Mouse (Mus musculus) liver, embryonic 13.5 days (tissue): Measurements from ENCODE around the gene Chkb. TPM values are rescaled to one million over a fixed set of nuclear protein-coding genes. Genes with fewer than 3 reads are reported as not detected.
"Not testable (repeated sequence)": the region's sequence is repeated elsewhere in the genome, so short reads cannot be mapped to it uniquely, and the experiment has no call there.

Source experiments
- ATAC-seq: fragments of 200-750 bp; cut with Nextera tagmentation; 2 replicates; pipeline ENCODE4 v1.8.0; 2017; ENCODE audit warnings: low read depth, mild to moderate bottlenecking, moderate number of reproducible peaks, moderate library complexity
- DNase-seq: peaks from one replicate; pipeline ENCODE4 v3.0.0; 2022
- H3K27ac ChIP-seq: fragments of 300-500 bp; sonication (generic); 2 replicates; pipeline ENCODE4 v1.5.1; 2015; ENCODE audit warnings: moderate library complexity, mild to moderate bottlenecking, inconsistent platforms
- H3K27me3 ChIP-seq: fragments of 300-500 bp; sonication (generic); 2 replicates; pipeline ENCODE4 v1.6.1; 2015; ENCODE audit warnings: mild to moderate bottlenecking, inconsistent platforms
- H3K36me3 ChIP-seq: fragments of 300-500 bp; sonication (generic); 2 replicates; pipeline ENCODE4 v1.6.1; 2015; ENCODE audit warnings: mild to moderate bottlenecking, inconsistent platforms
- H3K4me1 ChIP-seq: fragments of 300-500 bp; sonication (generic); replicated peaks from 2 replicates; pipeline ENCODE4 v1.6.1; 2015; ENCODE audit warnings: inconsistent platforms
- H3K4me2 ChIP-seq: fragments of 300-500 bp; sonication (generic); 2 replicates; pipeline ENCODE4 v1.6.1; 2015; ENCODE audit warnings: inconsistent platforms, mild to moderate bottlenecking, moderate library complexity
- H3K4me3 ChIP-seq: fragments of 300-500 bp; sonication (generic); replicated peaks from 2 replicates; pipeline ENCODE4 v1.5.1; 2015; ENCODE audit warnings: mild to moderate bottlenecking, inconsistent platforms
- H3K9ac ChIP-seq: fragments of 300-500 bp; sonication (generic); 2 replicates; pipeline ENCODE4 v1.6.1; 2015; ENCODE audit warnings: mild to moderate bottlenecking, inconsistent platforms
- H3K9me3 ChIP-seq: fragments of 300-500 bp; sonication (generic); replicated peaks from 2 replicates; pipeline ENCODE4 v1.6.1; 2016; ENCODE audit warnings: inconsistent platforms
- WGBS: fragments of 180-500 bp; shearing (Covaris S2); methylation state at CpG from one replicate; pipeline ENCODE4 v1.1.7; 2015; ENCODE audit not compliant: insufficient replicate concordance; 5-methylcytosine and 5-hydroxymethylcytosine counted together
- polyA plus RNA-seq: library from polyadenylated mRNA; unstranded; fragments of >200 nt; fragmentation: Nextera tagmentation; extraction: Ambion mirVana; gene quantifications from 2 replicates; pipeline ENCODE4 v1.2.1, GENCODE M21; 2015

Gene Chkb
- polyA plus RNA-seq, 1 experiment from 2014 or later = 27.3 TPM

DNA sequence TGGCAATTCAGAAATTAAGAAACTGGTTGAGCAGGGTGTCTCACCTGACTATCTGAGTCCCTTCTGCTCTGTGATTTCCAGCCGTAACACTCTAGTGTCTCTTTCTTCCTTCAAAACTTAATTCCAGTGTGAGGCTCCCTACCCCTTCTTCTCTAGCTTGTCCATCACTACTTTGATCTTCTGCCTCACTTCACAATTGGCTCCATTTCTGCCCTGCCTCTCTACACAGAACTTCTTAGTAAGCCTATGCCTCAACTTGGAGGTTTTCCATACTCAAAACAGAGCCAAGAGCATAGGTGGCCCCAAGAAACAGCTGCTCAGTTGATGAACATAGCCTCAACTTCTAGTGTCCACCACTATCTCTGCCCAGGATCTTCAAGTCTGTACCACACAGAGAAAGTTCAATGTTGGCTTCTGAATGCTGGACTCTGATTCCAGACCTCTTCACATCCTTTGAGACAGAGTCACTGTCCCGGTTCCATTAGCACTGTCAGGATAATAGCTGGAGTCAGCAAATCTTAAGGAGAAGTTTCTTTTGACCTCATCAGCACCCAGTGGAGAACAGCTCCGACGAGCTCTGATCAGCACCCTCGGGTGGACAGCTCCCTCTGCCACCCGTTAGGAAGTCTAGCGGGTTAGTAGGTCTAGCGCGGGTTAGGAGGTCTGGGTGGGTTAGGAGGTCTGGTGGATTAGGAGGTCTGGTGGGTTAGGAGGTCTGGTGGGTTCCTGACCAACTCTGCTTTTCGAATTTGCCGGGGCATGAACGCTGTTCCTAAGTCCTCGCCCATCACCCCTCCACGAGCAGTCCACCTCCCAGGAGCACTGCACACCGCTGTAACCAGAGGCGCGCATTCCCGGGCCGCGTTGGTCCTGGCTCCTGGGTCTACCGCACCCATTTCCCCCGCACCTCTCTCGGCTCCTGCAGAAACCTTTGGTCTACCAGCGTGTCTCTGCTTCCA is 23.5 kb upstream of the Chkb start:
- peak overlapping the region; percentile 46; the same call in 1 of the 2 replicates for H3K4me3 ChIP-seq
- peak; percentile 41; the same call in 1 of the 2 replicates for ATAC-seq
- DNase-seq = peak; percentile 48
- WGBS = 4% methylated on average over 24 of the region's 24 CpGs
- H3K4me1 ChIP-seq = peaks cover 11% of the 10 kb centered on the region
- no peak overlapping the region for H3K27ac ChIP-seq
- H3K27me3 ChIP-seq = peaks cover 63% of the 10 kb centered on the region
- no peak overlapping the region for H3K9ac ChIP-seq
- no peaks in the 10 kb centered on the region for H3K36me3 ChIP-seq
- no peaks in the 10 kb centered on the region for H3K9me3 ChIP-seq
- peak overlapping the region; percentile 58 for H3K4me2 ChIP-seq

DNA sequence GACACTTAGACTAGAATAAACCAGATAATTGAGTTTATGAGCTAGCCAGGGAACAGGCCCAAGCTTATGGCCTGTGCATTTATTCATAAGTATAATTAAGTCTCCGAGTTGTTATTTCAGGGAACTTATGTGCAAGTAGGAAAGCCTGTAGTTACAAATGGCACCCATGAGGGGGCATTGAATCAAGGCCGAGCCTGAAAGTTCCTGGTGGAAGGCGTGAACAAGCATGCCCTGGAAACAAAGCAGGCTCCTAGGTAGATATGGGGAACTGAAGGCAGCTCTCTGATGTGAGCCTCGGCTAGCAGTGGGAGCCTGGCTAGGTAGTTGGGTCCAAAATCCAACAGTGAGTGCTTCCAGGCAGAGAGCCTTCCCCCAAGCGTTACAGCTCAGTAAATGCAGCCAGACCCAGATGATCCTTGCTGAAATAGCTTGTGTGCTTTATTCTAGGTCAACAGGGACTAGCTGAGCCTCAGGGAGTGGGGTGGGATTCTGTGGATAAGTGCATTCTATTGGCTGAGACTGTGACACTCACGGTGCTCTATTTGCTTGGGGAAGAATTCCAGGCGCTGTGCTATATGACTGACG is 12.9 kb upstream of the Chkb start:
- Histone ChIP-seq H3K4me1 (no peaks in the 10 kb centered on the region), H3K27me3 (no peaks in the 10 kb centered on the region), H3K4me3 (no peak overlapping the region), H3K27ac (no peak overlapping the region), H3K9me3 (no peaks in the 10 kb centered on the region), H3K4me2 (no peak overlapping the region), H3K36me3 (no peaks in the 10 kb centered on the region), H3K9ac (no peak overlapping the region)
- 34% methylated on average over 8 of the region's 8 CpGs for WGBS
- no peak for DNase-seq
- no peak for ATAC-seq

DNA sequence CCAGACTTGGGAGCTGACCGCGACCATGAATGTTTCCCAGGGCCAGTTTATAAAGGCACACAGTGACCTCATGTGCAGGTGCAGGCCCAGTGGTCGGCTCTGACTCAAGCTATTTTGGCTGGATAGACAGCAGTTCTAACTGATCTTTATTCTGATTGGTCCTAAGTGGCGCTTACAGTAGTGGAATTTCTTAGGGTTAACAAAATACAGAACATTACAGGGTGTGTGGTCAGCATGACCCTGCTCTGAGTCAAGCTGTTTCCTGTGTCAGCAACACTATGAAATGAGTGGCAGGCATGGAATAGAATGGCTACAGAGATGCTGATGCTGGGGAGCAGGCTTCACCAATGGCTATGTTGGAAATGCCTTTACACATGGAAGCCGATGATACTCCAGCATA is 6.2 kb upstream of the Chkb start:
- Histone ChIP-seq H3K4me3 (no peak overlapping the region), H3K27me3 (no peaks in the 10 kb centered on the region), H3K4me1 (peaks cover 19% of the 10 kb centered on the region), H3K27ac (no peak overlapping the region), H3K9me3 (no peaks in the 10 kb centered on the region), H3K36me3 (no peaks in the 10 kb centered on the region), H3K9ac (no peak overlapping the region), H3K4me2 (no peak overlapping the region)
- no peak for DNase-seq
- no peak for ATAC-seq
- WGBS = 74% methylated on average over 5 of the region's 5 CpGs

DNA sequence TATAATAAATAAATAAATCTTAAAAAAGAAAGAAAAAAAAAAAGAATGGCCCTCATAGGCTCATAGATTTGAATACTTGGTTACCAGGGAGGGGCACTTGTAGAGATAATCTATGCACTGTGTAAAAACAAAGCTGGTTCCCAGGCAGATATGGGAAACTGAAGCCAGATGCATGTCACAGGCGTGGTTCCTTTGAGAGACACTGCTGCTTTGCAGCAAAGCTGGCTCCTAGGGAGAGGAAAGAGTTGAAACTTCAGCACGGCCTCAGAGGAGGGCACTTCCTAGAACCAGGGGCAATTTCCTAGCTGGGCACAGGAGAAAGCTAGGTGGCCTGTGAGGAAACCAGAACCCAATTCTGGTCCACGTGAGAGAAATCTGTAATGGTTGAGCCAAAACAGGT is 4.4 kb upstream of the Chkb start:
- 51% methylated on average over 3 of the region's 3 CpGs for WGBS
- no peak for ATAC-seq
- H3K9ac ChIP-seq = no peak overlapping the region
- H3K4me1 ChIP-seq = peaks cover 29% of the 10 kb centered on the region
- no peak overlapping the region for H3K27ac ChIP-seq
- no peak for DNase-seq
- no peaks in the 10 kb centered on the region for H3K36me3 ChIP-seq
- H3K4me3 ChIP-seq = no peak overlapping the region
- no peaks in the 10 kb centered on the region for H3K9me3 ChIP-seq
- no peak overlapping the region for H3K4me2 ChIP-seq
- no peaks in the 10 kb centered on the region for H3K27me3 ChIP-seq

DNA sequence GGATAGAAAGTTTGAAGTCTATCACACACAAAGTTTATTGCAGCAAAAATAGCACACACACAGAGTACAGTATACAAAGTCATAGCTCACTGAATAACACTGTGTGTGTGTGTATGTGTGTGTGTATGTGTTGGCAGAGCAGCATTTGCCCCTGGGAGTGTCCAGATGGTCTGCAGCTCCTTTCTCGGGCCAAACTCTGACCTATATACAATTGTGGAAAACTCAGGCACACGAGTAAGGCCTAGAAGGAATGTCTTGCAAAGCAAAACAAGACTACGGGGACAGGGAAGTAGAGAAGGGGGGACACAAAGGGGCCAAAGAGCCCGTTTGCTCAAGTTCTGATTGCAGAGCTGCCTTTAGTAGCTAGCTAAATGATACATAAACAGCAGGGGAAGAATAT is 3.2 kb upstream of the Chkb start:
- Histone ChIP-seq H3K36me3 (peaks cover 3% of the 10 kb centered on the region), H3K4me3 (no peak overlapping the region), H3K4me1 (peaks cover 40% of the 10 kb centered on the region), H3K4me2 (no peak overlapping the region), H3K9me3 (no peaks in the 10 kb centered on the region), H3K27me3 (no peaks in the 10 kb centered on the region), H3K27ac (no peak overlapping the region), H3K9ac (no peak overlapping the region)
- ATAC-seq = no peak
- no peak for DNase-seq
- WGBS = 63% methylated on average over 4 of the region's 4 CpGs

DNA sequence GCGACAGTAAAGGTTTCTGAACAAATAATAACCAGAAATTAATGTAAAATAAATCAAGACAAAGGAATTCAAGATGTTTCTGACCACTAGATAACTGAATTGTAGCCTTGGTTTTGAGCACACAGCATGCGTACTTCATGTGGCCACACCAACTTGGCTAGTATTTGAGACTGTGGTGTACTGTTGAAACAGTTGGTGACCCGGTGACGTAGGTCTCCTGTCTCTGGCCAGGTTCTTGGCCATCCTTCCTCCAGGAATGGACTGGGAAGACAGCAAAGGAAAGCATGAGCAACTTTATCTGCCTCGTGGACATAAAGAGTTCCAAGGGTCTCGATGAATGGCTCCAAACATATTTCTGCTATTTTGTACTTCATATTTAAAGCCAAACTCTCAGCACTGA is 2.1 kb upstream of the Chkb start:
- 84% methylated on average over 6 of the region's 6 CpGs for WGBS
- Histone ChIP-seq H3K27me3 (no peaks in the 10 kb centered on the region), H3K36me3 (peaks cover 14% of the 10 kb centered on the region), H3K9me3 (no peaks in the 10 kb centered on the region), H3K9ac (no peak overlapping the region), H3K4me3 (no peak overlapping the region), H3K4me1 (peaks cover 47% of the 10 kb centered on the region), H3K27ac (no peak overlapping the region), H3K4me2 (no peak overlapping the region)
- DNase-seq (no peak), ATAC-seq (no peak)

DNA sequence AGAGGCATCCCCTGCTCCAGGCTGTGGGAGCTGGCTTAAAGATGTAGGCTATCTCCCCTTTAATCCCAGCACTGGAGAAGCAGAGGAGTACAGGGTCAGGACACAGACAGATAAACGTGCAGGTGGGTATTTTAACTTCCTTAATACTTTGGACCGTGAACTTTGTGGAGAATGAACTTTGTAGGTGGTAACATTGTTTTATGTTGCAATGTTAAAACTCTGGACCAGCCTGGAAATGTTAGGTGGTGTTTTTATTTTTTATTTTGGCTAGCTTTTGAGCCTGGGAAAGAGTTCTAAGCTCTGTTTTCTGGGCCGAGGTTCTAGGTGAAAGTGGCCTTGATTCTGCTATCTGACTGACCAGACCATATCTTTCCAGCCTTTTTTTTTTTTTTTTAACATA is 1.6 kb upstream of the Chkb start:
- DNase-seq = no peak
- Histone ChIP-seq H3K4me2 (peak overlapping the region; percentile 94), H3K9ac (peak overlapping the region; percentile 53), H3K27me3 (no peaks in the 10 kb centered on the region), H3K36me3 (peaks cover 20% of the 10 kb centered on the region), H3K27ac (no peak overlapping the region), H3K4me3 (peak overlapping the region; percentile 83; the same call in 1 of the 2 replicates), H3K4me1 (peaks cover 50% of the 10 kb centered on the region), H3K9me3 (no peaks in the 10 kb centered on the region)
- no peak for ATAC-seq
- 59% methylated on average over 3 of the region's 3 CpGs for WGBS

DNA sequence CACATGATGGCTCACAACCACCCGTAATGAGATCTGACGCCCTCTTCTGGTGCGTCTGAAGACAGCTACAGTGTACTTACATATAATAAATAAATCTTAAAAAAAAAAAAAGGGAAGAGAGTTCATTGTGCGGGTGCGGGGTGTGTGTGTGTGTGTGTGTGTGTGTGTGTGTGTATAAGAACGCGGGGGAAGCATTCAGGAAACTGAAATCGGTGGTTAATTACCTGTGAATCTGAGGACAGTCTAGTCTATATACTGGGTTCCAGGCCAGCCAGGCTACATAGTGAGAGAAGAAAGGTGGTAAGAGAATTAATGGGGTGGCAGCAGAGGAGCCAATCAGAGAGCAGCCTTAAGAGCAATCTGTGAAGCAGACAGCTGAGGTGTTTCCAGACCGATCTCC is 1.1 kb upstream of the Chkb start:
- H3K27me3 ChIP-seq, ATAC-seq, H3K9ac ChIP-seq, DNase-seq, H3K27ac ChIP-seq, H3K9me3 ChIP-seq: not testable (repeated sequence)
- Histone ChIP-seq H3K4me2 (peak overlapping the region; percentile 94), H3K36me3 (peaks cover 25% of the 10 kb centered on the region), H3K4me3 (peak overlapping the region; percentile 83), H3K4me1 (peaks cover 55% of the 10 kb centered on the region)
- whole genome bisulfite sequencing = 58% methylated on average over 9 of the region's 9 CpGs

DNA sequence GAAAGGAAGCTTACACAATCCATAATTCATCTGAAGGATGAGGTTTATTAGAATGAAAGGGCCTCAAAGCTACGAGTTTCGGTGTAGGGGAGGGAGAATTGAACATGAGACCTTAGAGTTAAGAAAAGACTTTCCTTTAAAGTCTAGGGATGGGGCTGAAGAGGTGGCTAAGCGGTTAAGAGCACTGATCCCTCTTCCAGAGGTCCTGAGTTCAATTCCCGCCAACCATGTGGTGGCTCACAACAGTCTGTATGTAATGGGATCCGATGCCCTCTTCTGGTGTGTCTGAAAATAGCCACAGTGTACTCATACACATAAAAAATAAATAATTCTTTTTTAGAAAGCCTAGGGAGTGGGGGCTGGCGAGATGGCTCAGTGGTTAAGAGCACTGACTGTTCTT is 633 bp upstream of the Chkb start:
- Histone ChIP-seq H3K9me3 (no peaks in the 10 kb centered on the region), H3K36me3 (peaks cover 29% of the 10 kb centered on the region), H3K4me3 (peak overlapping the region; percentile 83), H3K27ac (peak overlapping the region; percentile 100), H3K9ac (peak overlapping the region; percentile 88), H3K4me1 (peaks cover 59% of the 10 kb centered on the region), H3K27me3 (no peaks in the 10 kb centered on the region), H3K4me2 (peak overlapping the region; percentile 94)
- ATAC-seq (no peak), DNase-seq (no peak)
- 30% methylated on average over 6 of the region's 6 CpGs for WGBS

DNA sequence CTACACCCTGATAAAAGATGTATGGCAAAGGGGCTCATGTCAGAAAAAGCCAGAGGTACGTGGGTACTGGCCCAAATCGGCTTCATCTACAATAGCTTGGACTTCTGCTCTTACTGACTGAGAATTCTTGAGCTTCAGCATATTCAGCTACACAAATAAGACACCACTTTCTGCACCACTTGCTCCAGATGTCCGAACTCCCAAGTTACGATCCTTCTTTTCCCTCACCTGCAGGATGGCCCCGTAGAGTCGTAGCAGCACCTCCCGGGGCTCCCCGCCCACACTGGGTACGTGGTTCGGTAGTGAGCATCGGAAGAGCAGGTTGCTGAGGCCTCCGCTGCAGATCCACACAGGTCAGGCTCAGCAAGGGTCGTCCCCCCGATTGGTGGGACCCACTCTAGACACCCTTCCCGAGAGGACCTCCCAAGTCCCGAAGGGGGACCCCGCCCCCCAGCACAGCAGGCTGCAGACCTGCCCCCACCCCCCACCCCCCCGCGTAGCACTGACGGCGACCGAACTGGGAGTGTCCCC is 822 bp downstream of the Chkb start:
- Histone ChIP-seq H3K27me3 (no peaks in the 10 kb centered on the region), H3K9me3 (no peaks in the 10 kb centered on the region), H3K9ac (peak overlapping the region; percentile 88), H3K4me3 (peak overlapping the region; percentile 83), H3K36me3 (peaks cover 29% of the 10 kb centered on the region), H3K4me2 (peak overlapping the region; percentile 94), H3K4me1 (peaks cover 60% of the 10 kb centered on the region), H3K27ac (peak overlapping the region; percentile 100)
- WGBS = 9% methylated on average over 22 of the region's 22 CpGs
- ATAC-seq (peak; percentile 9), DNase-seq (no peak)

DNA sequence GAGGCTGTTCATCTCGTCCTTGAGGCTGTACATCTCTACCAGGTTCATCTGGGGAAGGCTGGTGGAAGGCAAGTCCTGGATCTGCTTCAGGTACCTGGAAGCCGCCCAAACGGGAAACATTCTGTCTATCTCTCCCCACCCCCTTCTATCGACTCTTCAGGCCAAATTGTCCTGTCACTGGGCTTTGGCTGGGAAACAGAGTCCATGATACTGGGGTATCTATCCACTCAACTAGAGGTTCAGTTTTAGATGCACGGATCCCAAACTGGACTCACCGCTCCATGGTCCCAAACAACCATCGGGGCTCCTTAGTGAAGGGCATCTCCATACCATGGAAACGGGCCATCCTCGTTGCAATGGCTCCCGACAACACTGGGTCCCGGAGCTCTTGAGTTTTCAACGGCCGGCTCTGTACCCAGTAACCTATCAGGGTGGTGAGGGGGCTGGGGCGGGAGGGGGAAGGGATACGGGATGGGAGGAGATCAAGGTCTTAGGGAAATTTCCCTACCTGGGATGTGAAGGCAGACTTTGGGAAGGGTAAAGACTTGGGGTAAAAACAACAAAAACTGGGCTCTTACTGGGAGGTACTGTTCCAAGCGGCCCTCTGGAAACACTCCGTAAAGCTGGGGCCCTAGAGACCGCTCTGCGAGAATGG is 1.4 kb downstream of the Chkb start:
- peak overlapping the region; percentile 94 for H3K4me2 ChIP-seq
- H3K27ac ChIP-seq = peak overlapping the region; percentile 100; the same call in 1 of the 2 replicates
- H3K4me1 ChIP-seq = peaks cover 60% of the 10 kb centered on the region
- H3K9me3 ChIP-seq = no peaks in the 10 kb centered on the region
- peaks cover 29% of the 10 kb centered on the region for H3K36me3 ChIP-seq
- ATAC-seq (no peak), DNase-seq (no peak)
- H3K27me3 ChIP-seq = no peaks in the 10 kb centered on the region
- H3K4me3 ChIP-seq = peak overlapping the region; percentile 83
- peak overlapping the region; percentile 88 for H3K9ac ChIP-seq
- WGBS = 83% methylated on average over 19 of the region's 19 CpGs
